Mouse (Mus musculus): ENCODE measurements around the gene Gpr3. TPM values are rescaled to one million over a fixed set of nuclear protein-coding genes. Genes with fewer than 3 reads are reported as not detected.

Gpr3 gene
- polyA plus RNA-seq (2012; ENCODE audit: low replicate concordance) = not detected in 2 replicates

DNA sequence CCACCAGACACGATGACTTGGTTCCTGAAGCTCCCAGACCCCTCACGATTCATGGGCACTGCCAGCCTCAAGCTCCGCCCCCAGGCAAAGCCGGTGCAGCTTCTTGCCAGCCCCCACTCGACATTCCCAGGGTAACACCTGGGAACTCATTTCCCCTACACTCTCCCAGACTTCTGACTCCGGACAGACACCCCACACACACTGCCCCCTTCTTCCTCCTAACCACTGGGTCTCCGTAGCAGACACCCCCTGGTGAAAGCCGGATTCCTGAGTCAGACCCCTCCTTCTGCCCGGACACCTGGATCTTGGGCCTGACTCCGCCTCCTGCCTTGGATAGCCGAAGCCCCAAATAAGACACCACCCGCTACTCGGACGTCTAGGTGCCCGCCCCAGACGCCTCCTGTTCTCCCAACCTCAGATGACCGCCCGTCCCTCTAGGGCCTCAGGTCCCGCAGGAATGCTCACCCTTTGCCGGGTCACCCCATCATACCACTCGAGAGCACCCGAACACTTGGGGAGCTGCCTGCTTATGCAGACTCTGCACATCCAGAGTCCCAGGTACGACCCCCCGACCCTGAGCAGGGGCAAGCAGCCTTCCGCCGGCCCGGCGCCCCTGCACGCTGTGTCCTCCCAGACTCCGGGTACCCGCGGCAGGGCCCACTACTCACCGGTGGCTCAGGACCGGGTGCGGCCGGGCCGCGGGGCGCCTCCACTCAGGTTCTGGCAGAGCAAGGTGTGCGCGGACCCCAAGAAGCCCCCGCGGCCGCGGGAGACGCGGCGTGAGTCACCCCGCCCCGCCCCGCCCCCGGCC lies at the start of gene Gpr3, which contains the start of gene Cd164l2:
Gene Gpr3 (minus strand): TSS at position 786 of the 811 bp plus-strand sequence.
Gene Cd164l2 (plus strand): TSS at position 381 of the 811 bp plus-strand sequence.

DNA sequence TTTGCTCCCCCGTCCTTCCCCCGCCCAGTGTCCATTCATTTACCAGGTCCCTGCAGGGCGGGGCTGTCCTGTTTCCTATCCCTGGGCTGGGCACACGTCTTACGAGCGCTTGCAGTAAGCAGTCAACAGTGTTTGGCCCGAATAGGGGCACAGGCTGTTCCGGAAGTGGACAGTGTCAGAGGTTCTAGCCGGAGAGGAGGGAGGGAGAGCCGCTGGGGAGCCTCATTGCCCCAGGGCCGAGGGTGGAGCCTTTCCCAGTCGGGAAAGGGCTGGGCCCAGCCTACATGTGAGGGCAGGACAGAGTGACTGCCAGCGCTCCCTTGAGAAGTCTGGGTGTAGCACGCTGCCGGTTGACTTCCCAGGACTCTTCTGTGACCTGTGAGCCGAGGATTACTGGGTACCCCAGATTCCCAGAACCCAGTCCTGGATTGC lies 28.2 kb upstream of the Gpr3 start, which contains the start of gene Map3k6:
Gene Map3k6 (plus strand): TSS at position 329 of the 432 bp plus-strand sequence.

Other genes starting within 250 kb of the Gpr3 start
- gene Fgr, start 238.4 kb downstream of the Gpr3 start, polyA plus RNA-seq (2012; ENCODE audit: low replicate concordance) = 30.6 and 44.0 TPM in 2 replicates
- gene Ahdc1, start 201.3 kb downstream of the Gpr3 start, polyA plus RNA-seq (2012; ENCODE audit: low replicate concordance) = 92.9 and 191 TPM in 2 replicates
- 145 and 160 TPM in 2 replicates for gene Wasf2, start 82.0 kb downstream of the Gpr3 start, polyA plus RNA-seq (2012; ENCODE audit: low replicate concordance)
- gene Cd164l2, start 405 bp downstream of the Gpr3 start, polyA plus RNA-seq (2012; ENCODE audit: low replicate concordance) = 0.31 TPM in 1 of 2 replicates, not detected in the other
- gene Map3k6, start 28.3 kb upstream of the Gpr3 start, polyA plus RNA-seq (2012; ENCODE audit: low replicate concordance) = 2.1 and 2.6 TPM in 2 replicates
- 16.5 and 58.4 TPM in 2 replicates for gene Sytl1, start 50.6 kb upstream of the Gpr3 start, polyA plus RNA-seq (2012; ENCODE audit: low replicate concordance)
- 18.4 and 22.8 TPM in 2 replicates for gene Tmem222, start 65.3 kb upstream of the Gpr3 start, polyA plus RNA-seq (2012; ENCODE audit: low replicate concordance)
- 95.6 and 151 TPM in 2 replicates for gene Wdtc1, start 140.9 kb upstream of the Gpr3 start, polyA plus RNA-seq (2012; ENCODE audit: low replicate concordance)
- 66.9 and 101 TPM in 2 replicates for gene Slc9a1, start 157.2 kb upstream of the Gpr3 start, polyA plus RNA-seq (2012; ENCODE audit: low replicate concordance)